Mouse (Mus musculus) cerebellum, adult 11 months (tissue): Measurements from ENCODE around the gene Clstn2.

ENCODE experiments used
- DNase-seq: peaks from one replicate; pipeline ENCODE4 v3.0.0; 2022

Clstn2 gene

GRCm38 (mm10) chr9:97439872-97440636 lies 592.9 kb downstream of the Clstn2 start:
- DNase-seq = no peak

DNA sequence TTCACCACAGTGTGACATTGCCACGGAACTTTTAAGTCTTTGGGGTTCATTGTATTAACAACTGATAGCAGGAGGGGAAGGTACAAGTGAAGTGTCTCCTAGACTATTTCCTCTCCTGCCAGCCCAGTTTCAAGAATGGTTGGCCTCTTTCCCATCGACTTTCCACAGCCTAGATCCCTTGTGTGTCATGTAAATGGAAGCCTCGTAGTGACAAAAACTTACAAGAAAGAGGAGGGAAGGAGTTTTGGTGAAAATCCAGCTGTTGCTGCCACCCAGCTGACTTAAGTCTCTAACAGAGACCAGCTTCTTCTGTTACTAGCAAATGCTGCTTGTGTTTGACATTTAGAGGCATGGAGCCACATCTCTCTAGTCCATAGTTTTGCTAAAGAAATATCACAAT lies 598.3 kb downstream of the Clstn2 start:
- DNase-seq = no peak

GRCm38 (mm10) chr9:97429885-97430449 lies 603.0 kb downstream of the Clstn2 start:
- no peak for DNase-seq

GRCm38 (mm10) chr9:97428127-97428526 lies 604.9 kb downstream of the Clstn2 start:
- DNase-seq = no peak

DNA sequence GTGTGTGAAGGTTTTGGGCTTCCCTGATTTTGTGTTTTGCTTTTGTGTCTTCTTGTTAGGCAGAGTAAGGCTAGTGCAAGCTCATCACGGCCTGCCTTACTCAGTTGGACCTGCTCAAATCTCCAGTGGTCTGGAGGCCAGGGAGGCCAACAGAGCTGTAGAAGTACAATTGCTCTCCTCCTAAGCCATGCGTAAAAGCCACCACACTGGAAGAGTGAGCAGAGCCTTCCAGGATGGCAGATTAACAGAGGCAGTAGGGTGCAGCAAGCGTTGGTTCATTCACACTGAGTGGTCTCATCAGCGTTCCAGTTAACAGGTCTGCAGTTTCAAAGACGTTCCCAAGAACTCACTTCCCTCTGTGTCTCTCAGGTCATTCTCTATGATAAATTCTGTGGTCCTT lies 612.1 kb downstream of the Clstn2 start:
- DNase-seq = no peak

DNA sequence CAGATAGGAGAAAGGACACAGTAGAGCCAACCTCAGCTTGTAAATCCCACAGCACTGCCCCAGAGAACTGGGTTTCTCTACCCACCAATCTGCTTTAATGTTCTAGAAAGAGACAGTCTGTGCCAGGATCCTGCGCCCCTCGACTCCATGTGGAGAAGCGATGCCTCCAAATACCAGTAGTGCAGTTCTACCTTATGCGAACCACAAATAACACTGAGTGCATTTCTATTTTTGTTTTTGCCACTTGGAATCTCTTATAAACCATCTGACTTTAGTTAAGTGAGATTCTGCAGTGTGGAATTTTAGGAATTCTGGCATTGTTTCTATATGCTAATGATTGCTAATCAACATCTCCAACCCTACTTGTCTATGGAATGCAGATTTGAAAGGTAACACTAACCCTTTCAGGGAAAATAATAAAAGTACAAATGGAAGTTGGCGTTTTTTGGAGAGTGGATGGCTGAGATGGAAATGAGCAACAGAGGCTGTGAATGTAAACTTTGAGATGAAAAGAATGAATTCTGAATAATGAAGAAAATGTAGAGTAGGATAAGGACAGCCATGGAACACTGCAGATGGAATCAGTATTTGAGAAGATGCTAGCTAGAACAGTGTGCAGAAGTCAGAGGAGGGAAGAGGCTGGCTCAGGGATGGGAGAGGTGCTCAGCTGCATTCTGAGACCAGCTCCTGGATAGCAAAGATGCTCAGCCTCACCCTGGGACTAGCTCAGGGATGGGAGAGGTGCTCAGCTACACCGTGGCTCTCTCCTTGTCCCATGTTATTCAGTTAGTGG lies 617.9 kb downstream of the Clstn2 start:
- no peak for DNase-seq

GRCm38 (mm10) chr9:97408142-97408541 lies 624.8 kb downstream of the Clstn2 start:
- DNase-seq = no peak
